Mouse (Mus musculus) common myeloid progenitor, adult 5-6 weeks (primary cell): ENCODE measurements around the gene Dlgap4. TPM values are rescaled to one million over a fixed set of nuclear protein-coding genes. Genes with fewer than 3 reads are reported as not detected.

Experiments
- ATAC-seq: replicated peaks from 2 replicates; pipeline ENCODE4 v1.8.0; 2016; ENCODE audit warnings: low read depth, mild to moderate bottlenecking, moderate TSS enrichment, inconsistent platforms; ENCODE audit not compliant: poor library complexity, severe bottlenecking
- total RNA-seq: library from RNA; stranded (forward); fragments of 200-1000, 187-1606 nt; gene quantifications from 2 replicates; pipeline ENCODE4 v1.2.3, GENCODE M21; 2017

The Dlgap4 gene
- total RNA-seq, 1 experiment from 2014 or later: 11.6 TPM

- peak; percentile 85 for ATAC-seq
These were observed 39.3 kb downstream of the Dlgap4 start for GRCm38 (mm10) chr2:156652841-156653240.

GRCm38 (mm10) chr2:156654148-156654547, 40.6 kb downstream of the Dlgap4 start:
- ATAC-seq: no peak

- no peak for ATAC-seq
These were observed 42.1 kb downstream of the Dlgap4 start for GRCm38 (mm10) chr2:156655626-156656025.

- no peak for ATAC-seq
These were observed 44.0 kb downstream of the Dlgap4 start for GRCm38 (mm10) chr2:156657522-156657921.

- ATAC-seq: no peak
These were observed 44.7 kb downstream of the Dlgap4 start for GRCm38 (mm10) chr2:156658221-156658620.

GRCm38 (mm10) chr2:156658751-156659150, 45.2 kb downstream of the Dlgap4 start:
- no peak for ATAC-seq

- no peak for ATAC-seq
These were observed 46.5 kb downstream of the Dlgap4 start for GRCm38 (mm10) chr2:156659981-156660380.

GRCm38 (mm10) chr2:156663162-156663561, 49.7 kb downstream of the Dlgap4 start:
- ATAC-seq: no peak

GRCm38 (mm10) chr2:156664407-156664806, 50.9 kb downstream of the Dlgap4 start:
- ATAC-seq: no peak

GRCm38 (mm10) chr2:156664993-156665518, 51.6 kb downstream of the Dlgap4 start:
- ATAC-seq: 0 out of 2 replicates have a peak, but pooled peaks have one; percentile 34

GRCm38 (mm10) chr2:156665620-156666196, 52.2 kb downstream of the Dlgap4 start:
- ATAC-seq: no peak

GRCm38 (mm10) chr2:156666231-156666630, 52.7 kb downstream of the Dlgap4 start:
- ATAC-seq: no peak

GRCm38 (mm10) chr2:156667290-156667689, 53.8 kb downstream of the Dlgap4 start:
- no peak for ATAC-seq

GRCm38 (mm10) chr2:156668625-156669024, 55.1 kb downstream of the Dlgap4 start:
- ATAC-seq: no peak

- ATAC-seq: no peak
These were observed 59.8 kb downstream of the Dlgap4 start for GRCm38 (mm10) chr2:156673307-156673706.

GRCm38 (mm10) chr2:156673881-156674669, 60.6 kb downstream of the Dlgap4 start:
- ATAC-seq: no peak

GRCm38 (mm10) chr2:156676885-156677284, 63.4 kb downstream of the Dlgap4 start:
- ATAC-seq: no peak; the same call in 1 of the 2 replicates

- ATAC-seq: no peak
These were observed 64.6 kb downstream of the Dlgap4 start for GRCm38 (mm10) chr2:156678112-156678511.

- no peak for ATAC-seq
These were observed 69.5 kb downstream of the Dlgap4 start for GRCm38 (mm10) chr2:156682965-156683364.

- ATAC-seq: no peak
These were observed 72.5 kb downstream of the Dlgap4 start for GRCm38 (mm10) chr2:156685999-156686398.

GRCm38 (mm10) chr2:156686754-156687153, 73.2 kb downstream of the Dlgap4 start:
- ATAC-seq: no peak
